In genomic region chr10:42089686-42090085, GRCm38 (mm10) we compare ENCODE assay signal across 8 mouse cellular contexts.
A peak's percentile ranks its signal among the peaks of the same experiment; 100 is the strongest.
DNase-seq lines count a peak whose midpoint lies in the region; TF ChIP-seq lines count a peak whose summit lies in the region.

No protein-coding gene starts in this region.

- no peaks in the 10 kb centered on the region for H3K36me3 ChIP-seq in kidney, adult 2 months (ENCODE audit: control insufficient read depth, insufficient read depth, low read length)

- H3K4me1 ChIP-seq in kidney, adult 2 months (ENCODE audit: control insufficient read depth, insufficient read depth, low read length): peaks cover 46% of the 10 kb centered on the region

- TF ChIP-seq CTCF in kidney, adult 2 months (conservative IDR thresholded peaks at IDR 0.05; ENCODE audit: insufficient read depth, insufficient read length, low read depth, low read length): no peak

- TF ChIP-seq POLR2A in kidney, adult 2 months (IDR thresholded peaks at IDR 0.05; ENCODE audit: low read depth, low read length): no peak

- DNase-seq in layer of hippocampus, adult 11-12 months (ENCODE audit: low spot score): peak; percentile 14
- DNase-seq in layer of hippocampus, postnatal 10 days (ENCODE audit: low spot score in 2 of 2): no peak
- DNase-seq in gonadal fat pad, adult 2 months (ENCODE audit: low read depth): peak; percentile 52
- DNase-seq in kidney, adult 2 months: peak; percentile 96
- DNase-seq in lung, postnatal 4 days: peak; percentile 39 to 70
- DNase-seq in spleen, postnatal 10 days (ENCODE audit: low spot score in 2 of 2): no peak
- DNase-seq in thymus, postnatal 36 days: no peak
- DNase-seq in MN1 (ENCODE audit: low spot score): no peak

- no peaks in the 10 kb centered on the region for H3K27me3 ChIP-seq in kidney, adult 2 months (replicated peaks; ENCODE audit: control insufficient read depth, insufficient read depth, low read length)

- 21% methylated on average over 5 of the region's 5 CpGs for WGBS in kidney, adult 2 months

- H3K4me3 ChIP-seq in kidney, adult 2 months (ENCODE audit: insufficient read depth, low read depth, low read length): no peak overlapping the region

- H3K27ac ChIP-seq in kidney, adult 2 months (ENCODE audit: insufficient read depth, low read depth, low read length): peak overlapping the region; percentile 91

Comparison
In these comparisons a context has a peak if more than half of its experiments do, and no peak if none do; other contexts are left out.
1. DNase-seq: peak in layer of hippocampus, adult 11-12 months (single experiment), gonadal fat pad, adult 2 months (single experiment), kidney, adult 2 months (single experiment) and lung, postnatal 4 days (2 of 2); none in layer of hippocampus, postnatal 10 days (0 of 2), spleen, postnatal 10 days (0 of 2), thymus, postnatal 36 days (0 of 2) and MN1 (single experiment).